Mouse (Mus musculus): Measurements from ENCODE around the gene Lrrc74a. TPM values are rescaled to one million over a fixed set of nuclear protein-coding genes. Genes with fewer than 3 reads are reported as not detected.

The Lrrc74a gene
- polyA plus RNA-seq, 2 experiments: not detected

DNA sequence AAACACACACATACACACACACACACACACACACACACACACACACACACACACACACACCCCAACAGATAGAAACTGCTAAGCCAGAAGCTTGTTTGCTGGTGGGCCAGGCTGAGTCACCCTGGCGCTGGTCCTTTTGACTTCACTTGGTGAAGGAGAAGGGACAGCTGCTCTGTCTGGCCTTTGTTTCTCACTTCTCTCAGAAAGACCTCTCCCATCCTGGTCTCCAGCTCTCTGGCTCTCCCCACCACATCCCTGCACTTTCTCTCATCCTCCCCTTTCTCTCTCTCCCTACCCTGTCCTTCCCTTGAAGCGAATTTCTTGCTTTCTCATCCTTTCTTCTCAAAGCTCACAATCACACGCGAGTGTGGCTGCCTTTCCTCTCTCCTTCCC lies 70.1 kb downstream of the Lrrc74a start:
- Histone ChIP-seq H3K4me1 (replicated peaks; ENCODE audit: control insufficient read depth in 2 of 2, insufficient read depth in 2 of 2, low read length in 1 of 2) (peaks cover 15 to 30% of the 10 kb centered on the region in 2 experiments), H3K36me3 (replicated peaks; ENCODE audit: control insufficient read depth, insufficient read depth, low read depth) (no peaks in the 10 kb centered on the region), H3K4me3 (ENCODE audit: insufficient read depth in 1 of 2, low read depth in 2 of 2, low read length in 2 of 2) (no peak overlapping the region), H3K4me2 (ENCODE audit: low read depth) (no peak overlapping the region), H3K9ac (replicated peaks) (no peak overlapping the region), H3K27ac (no peak overlapping the region), H3K9me3 (ENCODE audit: control insufficient read depth, low read length) (no peaks in the 10 kb centered on the region), H3K27me3 (ENCODE audit: control insufficient read depth, insufficient read depth, low read length) (peaks cover 3% of the 10 kb centered on the region; the same call in 1 of the 2 replicates)
- TF ChIP-seq EP300 (IDR thresholded peaks at IDR 0.05; ENCODE audit: low read depth) (no peak), CTCF (IDR thresholded peaks at IDR 0.05; ENCODE audit: low read depth) (no peak)
- ATAC-seq (ENCODE audit: insufficient read depth): no peak
- 25% methylated on average over 3 of the region's 4 CpGs for WGBS (ENCODE audit: insufficient replicate concordance)
- DNase-seq (ENCODE audit: low read depth in 3 of 3, low spot score in 3 of 3): no peak

DNA sequence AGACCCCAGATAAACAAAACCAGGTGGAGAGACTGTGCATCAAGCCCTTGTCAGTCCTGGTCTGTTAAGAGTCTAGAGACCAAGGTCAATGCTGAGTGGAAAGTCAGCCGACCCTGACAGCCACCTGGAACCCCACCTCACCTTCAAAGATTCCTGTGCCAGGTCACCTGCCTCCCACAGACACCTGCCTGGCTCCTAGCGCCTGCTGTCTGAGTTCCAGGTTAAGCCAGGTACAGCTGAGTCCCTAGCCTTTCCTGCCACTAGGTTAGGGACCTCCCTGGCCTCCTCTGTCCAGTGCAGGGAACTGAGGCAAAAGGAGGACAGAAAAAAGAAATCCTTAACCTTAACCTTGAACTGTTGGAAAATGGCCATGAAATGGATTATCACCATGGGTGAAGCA lies 70.7 kb downstream of the Lrrc74a start:
- Histone ChIP-seq H3K4me2 (ENCODE audit: low read depth) (no peak overlapping the region), H3K9ac (replicated peaks) (no peak overlapping the region), H3K4me3 (ENCODE audit: insufficient read depth in 1 of 2, low read depth in 2 of 2, low read length in 2 of 2) (no peak overlapping the region), H3K27ac (no peak overlapping the region), H3K36me3 (replicated peaks; ENCODE audit: control insufficient read depth, insufficient read depth, low read depth) (no peaks in the 10 kb centered on the region), H3K9me3 (ENCODE audit: control insufficient read depth, low read length) (no peaks in the 10 kb centered on the region), H3K4me1 (replicated peaks; ENCODE audit: control insufficient read depth in 2 of 2, insufficient read depth in 2 of 2, low read length in 1 of 2) (peaks cover 15 to 30% of the 10 kb centered on the region in 2 experiments), H3K27me3 (ENCODE audit: control insufficient read depth, insufficient read depth, low read length) (peaks cover 3% of the 10 kb centered on the region; the same call in 1 of the 2 replicates)
- ATAC-seq (ENCODE audit: insufficient read depth) (no peak), DNase-seq (ENCODE audit: low read depth in 3 of 3, low spot score in 3 of 3) (no peak)
- TF ChIP-seq EP300 (IDR thresholded peaks at IDR 0.05; ENCODE audit: low read depth): no peak
- TF ChIP-seq CTCF (IDR thresholded peaks at IDR 0.05; ENCODE audit: low read depth): no peak
- WGBS (ENCODE audit: insufficient replicate concordance): 35% methylated on average over 2 of the region's 2 CpGs

DNA sequence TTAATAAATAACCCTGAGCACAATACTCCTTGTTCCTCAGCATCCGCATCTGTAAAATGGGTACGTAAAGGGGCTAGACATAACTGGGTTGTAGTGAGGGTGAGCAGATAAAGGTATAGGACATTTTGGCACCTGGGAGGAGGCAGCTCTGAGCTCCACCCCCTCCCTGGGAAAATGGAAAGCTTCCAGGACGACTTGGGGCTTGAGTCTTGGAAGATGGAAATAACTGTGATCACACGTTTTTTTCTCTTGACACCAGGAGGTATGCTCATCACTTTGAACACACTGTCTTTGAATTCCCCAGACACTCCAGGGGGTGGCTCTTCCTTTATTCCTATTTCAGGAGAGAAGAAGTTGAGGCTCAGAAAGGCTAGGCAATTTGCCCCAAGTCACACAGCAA lies 71.1 kb downstream of the Lrrc74a start:
- H3K4me1 ChIP-seq (replicated peaks; ENCODE audit: control insufficient read depth in 2 of 2, insufficient read depth in 2 of 2, low read length in 1 of 2): peaks cover 13 to 28% of the 10 kb centered on the region in 2 experiments
- H3K27me3 ChIP-seq (ENCODE audit: control insufficient read depth, insufficient read depth, low read length): peaks cover 3% of the 10 kb centered on the region; the same call in 1 of the 2 replicates

DNA sequence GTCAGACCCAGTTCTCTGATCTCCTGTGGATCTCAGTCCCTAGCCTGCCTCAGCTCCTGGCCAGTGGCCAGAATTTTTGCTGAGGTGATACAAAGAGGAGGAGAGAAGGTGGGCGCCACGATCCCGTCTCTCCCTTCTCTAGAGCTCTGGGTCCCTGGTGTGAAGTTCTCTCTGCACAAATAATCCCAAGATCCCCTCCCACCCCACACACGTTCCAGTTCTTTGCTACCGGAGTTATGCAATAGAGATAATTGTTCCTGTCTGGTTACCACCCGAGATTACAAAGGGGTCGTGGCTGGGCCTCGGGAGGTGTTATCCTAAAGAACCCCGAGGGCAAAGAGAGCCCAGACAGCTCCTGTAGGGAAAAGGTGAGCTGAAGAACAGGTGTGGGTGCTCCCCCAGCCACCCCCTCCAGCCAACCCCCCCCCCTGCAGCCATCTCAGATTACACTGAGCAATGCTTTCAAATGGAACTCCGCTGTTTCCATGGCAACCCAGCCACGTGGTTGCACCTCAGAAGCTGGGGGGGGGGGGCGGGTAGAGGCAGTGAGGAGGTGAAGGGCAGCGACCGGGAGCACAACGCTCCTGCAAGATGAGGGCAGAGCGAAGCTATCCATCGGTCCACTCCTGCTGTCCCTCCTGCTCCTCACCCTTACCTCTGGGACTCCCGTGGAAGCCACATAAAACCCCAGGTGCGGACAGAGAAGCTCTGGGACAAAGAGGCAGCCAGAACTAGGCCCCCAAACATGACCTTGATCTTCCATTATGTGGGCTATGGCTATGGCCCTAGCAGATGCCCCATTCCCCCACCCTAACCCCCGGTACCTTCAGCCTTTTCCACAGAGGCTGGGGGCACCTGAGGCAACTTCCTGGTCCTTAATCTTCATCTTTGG lies 72.1 kb downstream of the Lrrc74a start:
- H3K4me2 ChIP-seq (ENCODE audit: low read depth): no peak overlapping the region
- peaks cover 3% of the 10 kb centered on the region; the same call in 1 of the 2 replicates for H3K27me3 ChIP-seq (ENCODE audit: control insufficient read depth, insufficient read depth, low read length)
- no peak overlapping the region for H3K9ac ChIP-seq (replicated peaks)
- H3K36me3 ChIP-seq (replicated peaks; ENCODE audit: control insufficient read depth, insufficient read depth, low read depth): no peaks in the 10 kb centered on the region
- WGBS (ENCODE audit: insufficient replicate concordance): 20% methylated on average over 18 of the region's 20 CpGs
- no peak overlapping the region for H3K4me3 ChIP-seq (ENCODE audit: insufficient read depth in 1 of 2, low read depth in 2 of 2, low read length in 2 of 2)
- ATAC-seq (ENCODE audit: insufficient read depth) (no peak), DNase-seq (ENCODE audit: low read depth in 3 of 3, low spot score in 3 of 3) (no peak)
- no peak overlapping the region for H3K27ac ChIP-seq
- H3K4me1 ChIP-seq (replicated peaks; ENCODE audit: control insufficient read depth in 2 of 2, insufficient read depth in 2 of 2, low read length in 1 of 2): peaks cover 3 to 22% of the 10 kb centered on the region in 2 experiments
- H3K9me3 ChIP-seq (ENCODE audit: control insufficient read depth, low read length): no peaks in the 10 kb centered on the region
- TF ChIP-seq EP300 (IDR thresholded peaks at IDR 0.05; ENCODE audit: low read depth) (no peak), CTCF (IDR thresholded peaks at IDR 0.05; ENCODE audit: low read depth) (no peak)

More for the DNA sequence above, 71.1 kb downstream of the Lrrc74a start:
- Histone ChIP-seq H3K9ac (replicated peaks) (no peak overlapping the region), H3K27ac (no peak overlapping the region), H3K4me2 (ENCODE audit: low read depth) (no peak overlapping the region), H3K4me3 (ENCODE audit: insufficient read depth in 1 of 2, low read depth in 2 of 2, low read length in 2 of 2) (no peak overlapping the region), H3K9me3 (ENCODE audit: control insufficient read depth, low read length) (no peaks in the 10 kb centered on the region), H3K36me3 (replicated peaks; ENCODE audit: control insufficient read depth, insufficient read depth, low read depth) (no peaks in the 10 kb centered on the region)
- DNase-seq (ENCODE audit: low read depth in 3 of 3, low spot score in 3 of 3) (no peak), ATAC-seq (ENCODE audit: insufficient read depth) (no peak)
- TF ChIP-seq EP300 (IDR thresholded peaks at IDR 0.05; ENCODE audit: low read depth): no peak
- no peak for TF ChIP-seq CTCF (IDR thresholded peaks at IDR 0.05; ENCODE audit: low read depth)
- 56% methylated on average over 4 of the region's 4 CpGs for WGBS (ENCODE audit: insufficient replicate concordance)
